Mouse (Mus musculus): ENCODE measurements around the gene C1qc.

DNA sequence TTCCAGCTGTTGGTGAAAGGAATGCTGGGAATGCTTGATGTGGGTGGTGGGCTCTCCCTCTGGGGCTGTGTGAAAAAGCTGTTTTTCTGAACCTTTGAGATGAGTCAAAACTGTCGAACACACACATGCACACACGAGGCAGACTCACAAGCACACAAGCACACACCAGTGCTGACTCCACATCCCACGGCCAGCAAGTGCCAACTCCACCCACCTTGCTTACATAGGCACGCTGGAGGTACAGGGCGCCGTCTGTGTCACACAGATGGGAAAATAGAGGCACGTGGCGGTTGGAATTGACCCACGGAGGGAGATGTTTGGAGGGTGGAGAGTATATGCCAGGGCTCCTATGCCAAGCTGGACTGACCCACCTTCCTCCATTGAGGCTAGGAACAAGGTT is 18.9 kb upstream of the C1qc start:
- TF ChIP-seq CTCF (IDR thresholded peaks at IDR 0.05; ENCODE audit: low read depth, low read length) = no peak
- no peak for TF ChIP-seq POLR2A (IDR thresholded peaks at IDR 0.05; ENCODE audit: borderline replicate concordance, low read depth, low read length)

All from bone marrow macrophage, adult 2 months (primary cell).